Mouse (Mus musculus) heart, postnatal 14 days (tissue): Measurements from ENCODE around the gene Olfr325. TPM values are rescaled to one million over a fixed set of nuclear protein-coding genes. Genes with fewer than 3 reads are reported as not detected.

Experiments
- DNase-seq, 2 experiments: peaks; one replicate each; pipeline ENCODE4 v3.0.0; 2021 to 2022
- intact Hi-C: fragments of 180-260 bp; cut with DNase I; formaldehyde crosslinking; loops from one replicate; pipeline ENCODE4 v1.15.1; 2025
- total RNA-seq, 2 experiments: library from RNA; stranded (reverse); gene quantifications; 2 replicates each; pipeline ENCODE4 v1.2.3; 2021

The Olfr325 gene
- total RNA-seq, 2 experiments from 2014 or later = not detected

DNA sequence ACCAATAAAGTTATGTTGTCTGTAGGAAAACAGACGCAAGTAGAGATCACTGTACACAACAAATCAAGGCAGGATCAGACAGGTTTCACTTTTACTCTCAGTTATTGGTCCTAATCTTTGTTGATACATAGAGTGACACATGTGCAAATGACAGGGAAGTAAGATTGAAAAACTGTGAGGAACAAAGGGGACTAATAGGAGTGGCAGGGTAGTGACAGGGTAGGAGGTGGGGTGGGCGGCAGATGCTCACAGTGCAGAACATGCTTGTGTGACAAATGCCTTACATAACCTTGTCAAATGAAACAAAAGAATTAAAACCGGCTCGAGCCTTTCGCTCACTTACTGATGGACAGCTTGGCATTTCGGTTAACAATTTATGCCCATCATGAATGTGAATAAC, 41.3 kb downstream of the Olfr325 start:
- DNase-seq = no peak
- intact Hi-C loops = no loop called here

DNA sequence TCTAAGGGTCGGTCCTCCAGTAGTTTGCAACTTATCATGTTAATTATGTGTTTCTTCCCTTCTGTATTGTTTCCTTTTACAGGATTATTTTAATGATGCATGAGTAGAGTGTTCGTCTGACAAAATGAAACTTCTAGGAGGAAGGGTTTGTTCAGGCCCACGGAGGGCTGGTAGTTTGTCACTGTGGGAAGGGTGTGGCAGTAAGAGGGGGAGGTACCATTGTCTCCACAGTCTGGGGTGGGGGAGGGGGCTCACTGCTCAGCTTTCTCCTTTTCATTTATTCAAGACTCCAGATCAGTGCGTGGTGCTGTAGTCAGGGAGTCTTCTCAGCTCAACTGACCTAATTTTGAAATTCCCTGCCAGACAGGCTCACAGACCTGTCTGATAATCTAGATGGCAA, 48.6 kb downstream of the Olfr325 start:
- DNase-seq = no peak
- intact Hi-C loops = no loop called here

DNA sequence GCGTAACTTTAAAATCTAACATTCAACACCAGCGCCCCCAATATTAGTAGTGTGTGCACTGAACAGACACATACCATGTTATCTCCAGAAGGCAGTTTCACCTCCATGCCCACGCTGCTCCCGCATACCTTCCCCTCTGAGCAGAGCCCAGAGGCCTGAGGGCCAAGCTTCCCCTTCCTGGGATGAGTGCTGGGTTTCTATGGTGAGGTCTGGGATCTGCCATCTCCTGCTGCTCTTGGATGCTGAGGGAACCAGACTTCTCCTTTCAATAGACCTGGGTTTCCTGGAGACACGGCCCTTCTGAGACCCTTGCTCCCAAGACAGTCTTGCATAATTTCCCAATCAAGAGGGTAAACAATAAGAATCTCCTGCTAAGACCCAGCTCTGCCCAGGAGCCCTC, 52.9 kb downstream of the Olfr325 start, which contains the start of gene Olfr323:
Olfr323 (minus strand) TSS at position 101 of the 400 bp plus-strand sequence.
- intact Hi-C loops = no loop called here

More for the DNA sequence above, 52.9 kb downstream of the Olfr325 start, which contains the start of gene Olfr323:
- no peak for DNase-seq

Other genes starting within 250 kb of the Olfr325 start
- gene Zfp672, start 247.4 kb upstream of the Olfr325 start, total RNA-seq = 10 to 100 TPM; 48.9 to 53.1 TPM
- gene Sh3bp5l, start 247.0 kb upstream of the Olfr325 start, total RNA-seq = 10 to 100 TPM; 45.6 to 49.5 TPM
- not detected for gene Lypd8, start 198.7 kb upstream of the Olfr325 start, total RNA-seq
- not detected for gene 1810065E05Rik, start 156.6 kb upstream of the Olfr325 start, total RNA-seq
- gene Gm12253, start 145.2 kb upstream of the Olfr325 start, total RNA-seq = not detected
- not detected for gene Lypd9, start 124.8 kb upstream of the Olfr325 start, total RNA-seq
- gene Olfr30, start 115.5 kb upstream of the Olfr325 start, total RNA-seq = not detected
- not detected for gene Olfr332, start 85.2 kb upstream of the Olfr325 start, total RNA-seq
- gene Olfr331, start 75.2 kb upstream of the Olfr325 start, total RNA-seq = not detected
- not detected for gene Olfr330, start 42.9 kb upstream of the Olfr325 start, total RNA-seq
- gene Olfr329-ps, start 31.3 kb upstream of the Olfr325 start, total RNA-seq = not detected
- under 1 TPM; 0.10 to 0.12 TPM for gene Olfr328, start 22.1 kb upstream of the Olfr325 start, total RNA-seq
- gene Olfr224, start 7.2 kb upstream of the Olfr325 start, total RNA-seq = not detected
- gene Olfr324, start 17.4 kb downstream of the Olfr325 start, total RNA-seq = not detected
- gene 2210407C18Rik, start 38.3 kb downstream of the Olfr325 start, total RNA-seq = 10 to 100 TPM in 1 of 2 experiments, 1 to 10 TPM in 1; 7.4 to 10.7 TPM
- not detected for gene Olfr323, start 52.8 kb downstream of the Olfr325 start, total RNA-seq
- under 1 TPM in 1 of 2 experiments, not detected in 1; 0.17 TPM for gene Trim58, start 62.7 kb downstream of the Olfr325 start, total RNA-seq
- gene Olfr322, start 81.1 kb downstream of the Olfr325 start, total RNA-seq = not detected
- not detected for gene Olfr320, start 103.4 kb downstream of the Olfr325 start, total RNA-seq
- gene Olfr319, start 121.4 kb downstream of the Olfr325 start, total RNA-seq = not detected
- gene Olfr318, start 146.3 kb downstream of the Olfr325 start, total RNA-seq = not detected
- gene Olfr317, start 161.5 kb downstream of the Olfr325 start, total RNA-seq = not detected
- not detected for gene Olfr316, start 175.0 kb downstream of the Olfr325 start, total RNA-seq
- not detected for gene Olfr315, start 195.5 kb downstream of the Olfr325 start, total RNA-seq
- gene Olfr314, start 205.2 kb downstream of the Olfr325 start, total RNA-seq = not detected
- not detected for gene Fam183b, start 224.2 kb downstream of the Olfr325 start, total RNA-seq
- gene Olfr313, start 237.3 kb downstream of the Olfr325 start, total RNA-seq = not detected